Mouse (Mus musculus) C2C12 (cell line): Measurements from ENCODE around the gene Cux1.

Experiments used
- CTCF ChIP-seq: IDR thresholded peaks from one replicate; pipeline ENCODE4 v1.5.1; 2011; ENCODE audit not compliant: control insufficient read depth, insufficient read depth, insufficient read length
- USF1 ChIP-seq: IDR thresholded peaks from one replicate; pipeline ENCODE4 v1.6.1; 2011; ENCODE audit warnings: low read depth, mild to moderate bottlenecking, control low read depth, moderate library complexity

DNA sequence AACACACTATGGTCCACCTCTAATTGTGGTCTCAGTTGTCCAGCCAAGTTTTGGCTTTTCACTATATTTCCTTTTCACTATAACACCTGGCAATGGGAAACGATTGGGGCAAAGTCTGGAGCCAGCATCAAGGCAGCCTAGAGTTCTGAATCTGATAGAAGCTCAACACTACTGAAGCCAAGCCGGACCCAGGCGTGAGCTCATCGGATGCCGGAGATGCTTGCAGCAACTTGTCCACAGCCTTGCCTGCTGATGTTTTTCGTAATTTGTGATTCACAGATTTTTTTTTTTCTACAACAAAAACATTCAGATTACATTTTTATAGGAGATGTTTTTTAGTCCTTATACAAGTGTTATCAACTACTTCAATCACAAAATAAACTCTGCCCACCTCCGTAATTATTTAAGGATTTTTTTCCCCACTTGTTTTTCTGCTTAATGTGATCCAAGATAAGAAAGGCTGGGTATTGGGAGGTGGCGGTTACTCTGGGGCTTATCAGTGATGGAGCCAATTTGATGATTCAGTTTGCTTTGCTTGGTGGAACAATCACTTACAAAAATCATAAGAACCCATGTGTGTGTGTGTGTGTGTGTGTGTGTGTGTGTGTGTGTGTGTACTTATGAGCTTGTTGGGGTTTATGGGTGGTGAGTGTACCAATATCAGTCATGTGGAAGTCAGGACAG, 24.7 kb upstream of the Cux1 start:
- no peak for TF ChIP-seq CTCF
- no peak for TF ChIP-seq USF1
